Mouse (Mus musculus): Measurements from ENCODE around the gene Mboat7. TPM values are rescaled to one million over a fixed set of nuclear protein-coding genes. Genes with fewer than 3 reads are reported as not detected.

Gene Mboat7
- total and polyA plus RNA-seq, 3 experiments, result 31.1 to 113 TPM; not detected in 1

- TF ChIP-seq SMC3 (IDR thresholded peaks at IDR 0.05; ENCODE audit: low read depth, low read length) (peak; percentile 17), ZMIZ1 (IDR thresholded peaks at IDR 0.05; ENCODE audit: low read depth, low read length) (peak; percentile 87), POLR2AphosphoS2 (IDR thresholded peaks at IDR 0.05; ENCODE audit: low read length) (peak; percentile 100), POLR2A (IDR thresholded peaks at IDR 0.05; ENCODE audit: control insufficient read depth in 1 of 2, insufficient read depth in 1 of 2, low read depth in 1 of 2, low read length in 2 of 2, poor library complexity in 1 of 2) (peak in 1 of 2 experiments; percentile 92; a peak in 3 of 4 replicates), POLR2AphosphoS5 (IDR thresholded peaks at IDR 0.05; ENCODE audit: borderline replicate concordance, low read depth, low read length) (peak; percentile 67; the same call in 1 of the 2 replicates), RAD21 (IDR thresholded peaks at IDR 0.05; ENCODE audit: low read depth, low read length) (no peak), NELFE (IDR thresholded peaks at IDR 0.05; ENCODE audit: low read depth, low read length) (0 out of 2 replicates have a peak, but pooled peaks have one; percentile 41), ZNF384 (IDR thresholded peaks at IDR 0.05; ENCODE audit: low read depth, low read length) (no peak)
- H3K27me3 ChIP-seq (ENCODE audit: control insufficient read depth in 1 of 2, insufficient read depth in 2 of 2, low read length in 2 of 2), result no peaks in the 10 kb centered on the region
- H3K27ac ChIP-seq (ENCODE audit: control insufficient read depth, low read depth, low read length), result peak overlapping the region; percentile 98
- H3K36me3 ChIP-seq (ENCODE audit: control insufficient read depth in 1 of 2, insufficient read depth in 2 of 2, low read length in 2 of 2), result peaks cover 6 to 16% of the 10 kb centered on the region in 2 experiments
- peak overlapping the region; percentile 49 for H3K9ac ChIP-seq (ENCODE audit: control insufficient read depth, low read depth, low read length, poor library complexity, severe bottlenecking)
- H3K79me2 ChIP-seq (ENCODE audit: control insufficient read depth, insufficient read depth, low read length, poor library complexity), result peaks cover 28% of the 10 kb centered on the region
- H3K4me3 ChIP-seq (ENCODE audit: control insufficient read depth in 1 of 2, insufficient read depth in 1 of 2, low read depth in 2 of 2, low read length in 2 of 2), result no peak overlapping the region
- H3K9me3 ChIP-seq (replicated peaks; ENCODE audit: insufficient read depth, low read length), result no peaks in the 10 kb centered on the region
- H3K4me1 ChIP-seq (ENCODE audit: control insufficient read depth in 1 of 2, insufficient read depth in 2 of 2, low read length in 2 of 2), result peaks cover 0 to 8% of the 10 kb centered on the region in 2 experiments; a peak in 1 of 4 replicates
- peak; percentile 68 for DNase-seq (ENCODE audit: low read depth, low spot score)
Measured at GRCm38 (mm10) chr7:3707568-3708413, 14.5 kb upstream of the Mboat7 start.

GRCm38 (mm10) chr7:3707027-3707426, 13.7 kb upstream of the Mboat7 start:
- peak; percentile 96 for DNase-seq (ENCODE audit: low read depth, low spot score)
- no peaks in the 10 kb centered on the region for H3K27me3 ChIP-seq (ENCODE audit: control insufficient read depth in 1 of 2, insufficient read depth in 2 of 2, low read length in 2 of 2)
- H3K9me3 ChIP-seq (replicated peaks; ENCODE audit: insufficient read depth, low read length), result no peaks in the 10 kb centered on the region
- peaks cover 6 to 18% of the 10 kb centered on the region in 2 experiments for H3K36me3 ChIP-seq (ENCODE audit: control insufficient read depth in 1 of 2, insufficient read depth in 2 of 2, low read length in 2 of 2)
- no peak overlapping the region for H3K4me3 ChIP-seq (ENCODE audit: control insufficient read depth in 1 of 2, insufficient read depth in 1 of 2, low read depth in 2 of 2, low read length in 2 of 2)
- no peak overlapping the region for H3K9ac ChIP-seq (ENCODE audit: control insufficient read depth, low read depth, low read length, poor library complexity, severe bottlenecking)
- H3K4me1 ChIP-seq (ENCODE audit: control insufficient read depth in 1 of 2, insufficient read depth in 2 of 2, low read length in 2 of 2), result peaks cover 0 to 8% of the 10 kb centered on the region in 2 experiments; a peak in 1 of 4 replicates
- peak overlapping the region; percentile 98 for H3K27ac ChIP-seq (ENCODE audit: control insufficient read depth, low read depth, low read length)
- H3K79me2 ChIP-seq (ENCODE audit: control insufficient read depth, insufficient read depth, low read length, poor library complexity), result peaks cover 28% of the 10 kb centered on the region
- peak; percentile 87 for TF ChIP-seq RCOR1 (IDR thresholded peaks at IDR 0.05; ENCODE audit: low read depth, low read length)
- no peak; the same call in 1 of the 2 replicates for TF ChIP-seq ZMIZ1 (IDR thresholded peaks at IDR 0.05; ENCODE audit: low read depth, low read length)
- peak; percentile 33; the same call in 1 of the 2 replicates for TF ChIP-seq SMC3 (IDR thresholded peaks at IDR 0.05; ENCODE audit: low read depth, low read length)
- TF ChIP-seq ZKSCAN1 (IDR thresholded peaks at IDR 0.05; ENCODE audit: low read depth, low read length), result no peak
- no peak for TF ChIP-seq RAD21 (IDR thresholded peaks at IDR 0.05; ENCODE audit: low read depth, low read length)
- 0 out of 2 replicates have a peak, but pooled peaks have one; percentile 49 for TF ChIP-seq MAX (IDR thresholded peaks at IDR 0.05; ENCODE audit: low read length)
- TF ChIP-seq MXI1 (IDR thresholded peaks at IDR 0.05; ENCODE audit: low read depth, low read length), result peak; percentile 88
- peak; percentile 81 for TF ChIP-seq SIN3A (IDR thresholded peaks at IDR 0.05; ENCODE audit: low read length)
- no peak for TF ChIP-seq ZNF384 (IDR thresholded peaks at IDR 0.05; ENCODE audit: low read depth, low read length)
- peak; percentile 77 for TF ChIP-seq ELF1 (IDR thresholded peaks at IDR 0.05; ENCODE audit: low read depth, low read length)
- TF ChIP-seq HCFC1 (IDR thresholded peaks at IDR 0.05; ENCODE audit: low read depth, low read length), result peak; percentile 60
- TF ChIP-seq BHLHE40 (IDR thresholded peaks at IDR 0.05; ENCODE audit: borderline replicate concordance, low read depth, low read length), result peak; percentile 86
- peak in 1 of 2 experiments; percentile 66; a peak in 2 of 4 replicates for TF ChIP-seq POLR2A (IDR thresholded peaks at IDR 0.05; ENCODE audit: control insufficient read depth in 1 of 2, insufficient read depth in 1 of 2, low read depth in 1 of 2, low read length in 2 of 2, poor library complexity in 1 of 2)
- peak; percentile 65; the same call in 1 of the 2 replicates for TF ChIP-seq MEF2A (IDR thresholded peaks at IDR 0.05; ENCODE audit: extremely low read depth, insufficient replicate concordance, low read depth, low read length, poor library complexity, severe bottlenecking)
- peak; percentile 82 to 91 for TF ChIP-seq EP300 (IDR thresholded peaks at IDR 0.05; ENCODE audit: low read depth in 1 of 2, low read length in 2 of 2)
- TF ChIP-seq NELFE (IDR thresholded peaks at IDR 0.05; ENCODE audit: low read depth, low read length), result peak; percentile 33
- TF ChIP-seq NRF1 (IDR thresholded peaks at IDR 0.05; ENCODE audit: insufficient read depth, low read depth, low read length, poor library complexity, severe bottlenecking), result peak; percentile 14; the same call in 1 of the 2 replicates
- TF ChIP-seq ETS1 (IDR thresholded peaks at IDR 0.05; ENCODE audit: low read depth, low read length), result peak; percentile 92
- no peak; the same call in 1 of the 2 replicates for TF ChIP-seq POLR2AphosphoS2 (IDR thresholded peaks at IDR 0.05; ENCODE audit: low read length)
- no peak for TF ChIP-seq GATA1 (IDR thresholded peaks at IDR 0.05; ENCODE audit: low read depth, low read length)
- TF ChIP-seq MYC (IDR thresholded peaks at IDR 0.05; ENCODE audit: low read depth, low read length), result peak; percentile 82; the same call in 1 of the 2 replicates
- TF ChIP-seq UBTF (IDR thresholded peaks at IDR 0.05; ENCODE audit: borderline replicate concordance, insufficient read depth, low read depth, low read length), result no peak
- peak; percentile 68; the same call in 1 of the 2 replicates for TF ChIP-seq TCF12 (IDR thresholded peaks at IDR 0.05; ENCODE audit: low read depth, low read length)
- no peak for TF ChIP-seq CHD2 (IDR thresholded peaks at IDR 0.05; ENCODE audit: low read length)
- no peak for TF ChIP-seq TAL1 (IDR thresholded peaks at IDR 0.05; ENCODE audit: low read length)

Data from MEL (cell line).